Mouse (Mus musculus): ENCODE measurements around the gene Fst. TPM values are rescaled to one million over a fixed set of nuclear protein-coding genes. Genes with fewer than 3 reads are reported as not detected.

Gene Fst
- polyA plus RNA-seq, 1 experiment from 2014 or later, result 12.8 TPM

DNA sequence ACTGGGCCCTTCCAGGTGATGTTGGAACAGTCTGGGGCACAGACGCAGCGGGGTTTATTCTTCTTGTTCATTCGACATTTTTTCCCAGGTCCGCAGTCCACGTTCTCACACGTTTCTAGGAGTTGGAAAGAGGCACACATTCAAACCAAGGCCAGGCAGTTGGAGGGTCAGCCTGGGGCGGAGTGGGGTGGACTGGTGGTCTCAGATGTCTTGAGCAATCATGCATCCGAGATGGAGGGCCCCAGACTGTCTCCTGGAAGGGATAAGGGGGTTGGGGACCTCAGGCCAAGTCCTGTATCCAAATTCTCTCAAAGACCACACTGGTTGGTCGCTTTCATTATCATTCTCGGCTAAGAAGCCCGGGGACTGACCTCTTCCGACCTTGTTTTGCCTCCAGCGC, 3.0 kb downstream of the Fst start:
- Histone ChIP-seq H3K9me3 (ENCODE audit: control insufficient read depth, low read length) (no peaks in the 10 kb centered on the region), H3K4me2 (ENCODE audit: low read depth, severe bottlenecking) (peak overlapping the region; percentile 27), H3K27me3 (ENCODE audit: control insufficient read depth, insufficient read depth, low read length) (peaks cover 30% of the 10 kb centered on the region), H3K27ac (replicated peaks; ENCODE audit: low read depth, low read length) (no peak overlapping the region), H3K4me3 (ENCODE audit: low read depth, low read length) (peak overlapping the region; percentile 24), H3K36me3 (ENCODE audit: control insufficient read depth, insufficient read depth, low read length) (no peaks in the 10 kb centered on the region), H3K4me1 (ENCODE audit: control insufficient read depth, insufficient read depth, low read length) (peaks cover 3% of the 10 kb centered on the region; the same call in 1 of the 2 replicates), H3K9ac (ENCODE audit: low read length) (no peak overlapping the region)
- no peak for ATAC-seq (ENCODE audit: insufficient number of reproducible peaks, low FRiP score, low TSS enrichment, low read depth)
- DNase-seq (ENCODE audit: low spot score), result peak; percentile 27
- 51% methylated on average over 13 of the region's 13 CpGs for WGBS

DNA sequence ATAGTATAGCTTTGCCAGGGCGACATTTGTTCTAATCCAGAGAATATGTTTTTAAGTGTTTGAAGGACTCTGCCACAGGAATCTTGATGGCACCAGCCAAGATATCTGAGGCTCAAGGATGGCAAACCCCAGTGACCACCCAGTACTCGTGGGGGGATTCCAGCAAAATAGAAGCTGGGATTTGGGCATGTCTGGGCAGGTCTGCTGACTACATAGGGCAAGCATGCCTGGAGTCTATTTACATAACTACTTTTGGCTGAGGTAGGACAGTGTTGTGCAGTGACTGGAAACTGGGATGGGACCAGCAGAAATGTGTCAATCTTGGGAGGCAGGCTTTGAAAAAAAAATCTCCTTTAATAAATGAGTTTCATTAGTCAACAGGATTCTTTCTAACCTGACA, 11.5 kb downstream of the Fst start:
- no peak for DNase-seq (ENCODE audit: low spot score)
- H3K36me3 ChIP-seq (ENCODE audit: control insufficient read depth, insufficient read depth, low read length), result no peaks in the 10 kb centered on the region
- no peak overlapping the region for H3K27ac ChIP-seq (replicated peaks; ENCODE audit: low read depth, low read length)
- H3K9me3 ChIP-seq (ENCODE audit: control insufficient read depth, low read length), result no peaks in the 10 kb centered on the region
- no peaks in the 10 kb centered on the region for H3K4me1 ChIP-seq (ENCODE audit: control insufficient read depth, insufficient read depth, low read length)
- no peak overlapping the region for H3K9ac ChIP-seq (ENCODE audit: low read length)
- ATAC-seq (ENCODE audit: insufficient number of reproducible peaks, low FRiP score, low TSS enrichment, low read depth), result no peak
- 72% methylated on average over 2 of the region's 2 CpGs for WGBS
- no peak overlapping the region for H3K4me3 ChIP-seq (ENCODE audit: low read depth, low read length)
- H3K27me3 ChIP-seq (ENCODE audit: control insufficient read depth, insufficient read depth, low read length), result no peaks in the 10 kb centered on the region
- no peak overlapping the region for H3K4me2 ChIP-seq (ENCODE audit: low read depth, severe bottlenecking)

DNA sequence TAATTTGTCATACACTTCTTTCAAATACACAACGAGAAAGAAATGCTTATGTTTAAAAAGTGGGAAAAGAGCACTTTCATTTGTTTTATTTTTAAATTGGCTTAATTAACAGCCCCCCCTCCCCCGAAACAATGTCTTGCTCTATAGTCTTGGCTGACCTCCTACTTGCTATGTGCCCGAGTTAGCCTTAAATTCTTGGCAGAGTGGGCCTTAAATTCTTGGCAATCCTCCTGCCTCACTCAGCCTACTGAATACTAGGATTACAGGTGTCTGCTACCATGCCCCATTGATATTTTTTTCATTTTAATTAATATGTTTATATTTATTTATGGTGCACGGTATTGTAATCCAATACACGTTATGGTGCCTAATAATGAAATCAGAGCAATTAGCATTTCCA, 26.3 kb downstream of the Fst start:
- Histone ChIP-seq H3K4me2 (ENCODE audit: low read depth, severe bottlenecking) (no peak overlapping the region), H3K9me3 (ENCODE audit: control insufficient read depth, low read length) (no peaks in the 10 kb centered on the region), H3K4me3 (ENCODE audit: low read depth, low read length) (no peak overlapping the region), H3K36me3 (ENCODE audit: control insufficient read depth, insufficient read depth, low read length) (no peaks in the 10 kb centered on the region), H3K4me1 (ENCODE audit: control insufficient read depth, insufficient read depth, low read length) (no peaks in the 10 kb centered on the region), H3K27ac (replicated peaks; ENCODE audit: low read depth, low read length) (no peak overlapping the region), H3K9ac (ENCODE audit: low read length) (no peak overlapping the region), H3K27me3 (ENCODE audit: control insufficient read depth, insufficient read depth, low read length) (no peaks in the 10 kb centered on the region)
- ATAC-seq (ENCODE audit: insufficient number of reproducible peaks, low FRiP score, low TSS enrichment, low read depth), result no peak
- WGBS, result 89% methylated on average over 5 of the region's 5 CpGs
- DNase-seq (ENCODE audit: low spot score), result no peak

DNA sequence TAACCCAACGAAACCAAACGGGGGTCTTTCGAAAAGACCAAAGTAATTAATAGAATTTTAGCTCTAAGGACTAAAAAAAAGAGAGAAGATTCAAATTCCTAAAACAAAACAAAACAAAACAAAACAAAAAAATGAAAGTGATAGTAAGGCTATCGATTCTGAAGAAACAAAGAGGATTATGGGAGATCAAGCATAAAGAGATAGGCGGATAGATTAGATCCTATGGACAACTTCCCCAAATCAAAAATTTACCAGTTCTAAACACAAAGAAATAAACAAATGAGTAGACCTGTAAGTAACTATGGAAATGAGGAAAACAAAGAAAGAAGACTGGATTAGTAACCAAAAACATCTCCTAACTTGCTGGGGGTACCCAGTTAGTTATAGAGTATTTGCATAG, 33.5 kb downstream of the Fst start:
- Histone ChIP-seq H3K36me3 (ENCODE audit: control insufficient read depth, insufficient read depth, low read length) (no peaks in the 10 kb centered on the region), H3K9me3 (ENCODE audit: control insufficient read depth, low read length) (no peaks in the 10 kb centered on the region), H3K4me1 (ENCODE audit: control insufficient read depth, insufficient read depth, low read length) (no peaks in the 10 kb centered on the region), H3K4me3 (ENCODE audit: low read depth, low read length) (no peak overlapping the region), H3K27ac (replicated peaks; ENCODE audit: low read depth, low read length) (no peak overlapping the region), H3K4me2 (ENCODE audit: low read depth, severe bottlenecking) (no peak overlapping the region), H3K27me3 (ENCODE audit: control insufficient read depth, insufficient read depth, low read length) (no peaks in the 10 kb centered on the region), H3K9ac (ENCODE audit: low read length) (no peak overlapping the region)
- no peak for DNase-seq (ENCODE audit: low spot score)
- WGBS, result 97% methylated on average over 5 of the region's 5 CpGs
- no peak for ATAC-seq (ENCODE audit: insufficient number of reproducible peaks, low FRiP score, low TSS enrichment, low read depth)

DNA sequence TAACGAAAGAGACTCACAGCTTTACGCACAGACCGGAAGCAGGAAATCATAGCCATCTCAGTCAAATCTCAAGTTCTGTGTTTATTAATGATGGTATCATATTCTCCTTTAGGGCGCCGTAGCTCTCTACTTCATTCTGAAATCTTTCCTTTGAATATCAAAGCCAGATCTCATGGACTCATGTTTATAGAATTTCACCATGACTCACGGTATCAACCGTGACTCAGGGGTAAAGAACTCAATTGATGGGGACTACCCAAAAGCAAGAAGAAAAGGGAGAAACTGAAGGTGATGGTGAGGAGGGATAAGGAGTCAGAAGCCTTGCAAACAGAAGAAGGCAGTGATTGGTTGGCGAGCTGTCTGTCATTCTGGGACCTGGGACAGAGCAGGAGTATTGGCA, 38.5 kb downstream of the Fst start:
- Histone ChIP-seq H3K4me2 (ENCODE audit: low read depth, severe bottlenecking) (no peak overlapping the region), H3K27me3 (ENCODE audit: control insufficient read depth, insufficient read depth, low read length) (no peaks in the 10 kb centered on the region), H3K9me3 (ENCODE audit: control insufficient read depth, low read length) (no peaks in the 10 kb centered on the region), H3K4me1 (ENCODE audit: control insufficient read depth, insufficient read depth, low read length) (no peaks in the 10 kb centered on the region), H3K36me3 (ENCODE audit: control insufficient read depth, insufficient read depth, low read length) (no peaks in the 10 kb centered on the region), H3K27ac (replicated peaks; ENCODE audit: low read depth, low read length) (no peak overlapping the region), H3K4me3 (ENCODE audit: low read depth, low read length) (no peak overlapping the region), H3K9ac (ENCODE audit: low read length) (no peak overlapping the region)
- DNase-seq (ENCODE audit: low spot score) (no peak), ATAC-seq (ENCODE audit: insufficient number of reproducible peaks, low FRiP score, low TSS enrichment, low read depth) (no peak)
- WGBS, result 89% methylated on average over 8 of the region's 8 CpGs

DNA sequence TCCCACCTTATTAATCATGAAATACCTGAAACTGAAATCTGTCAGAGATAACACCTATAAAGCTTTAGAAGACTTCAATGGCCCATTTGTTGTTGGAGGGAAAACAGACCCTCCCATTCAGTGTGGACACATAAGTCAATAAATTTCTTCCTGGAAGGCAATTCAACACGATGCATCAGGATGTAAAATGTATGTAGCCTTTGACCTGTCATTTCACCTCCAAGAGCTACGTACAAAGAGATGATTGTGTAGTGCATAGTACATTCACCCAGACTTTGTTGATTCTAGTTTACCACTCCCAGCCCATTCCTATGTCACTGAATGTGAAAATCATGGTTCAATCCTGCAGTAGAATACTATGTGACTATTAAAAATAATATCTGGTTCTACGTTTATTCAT, 39.4 kb downstream of the Fst start:
- H3K4me2 ChIP-seq (ENCODE audit: low read depth, severe bottlenecking), result no peak overlapping the region
- ATAC-seq (ENCODE audit: insufficient number of reproducible peaks, low FRiP score, low TSS enrichment, low read depth) (no peak), DNase-seq (ENCODE audit: low spot score) (no peak)
- H3K4me3 ChIP-seq (ENCODE audit: low read depth, low read length), result no peak overlapping the region
- 75% methylated on average over 3 of the region's 3 CpGs for WGBS
- no peak overlapping the region for H3K27ac ChIP-seq (replicated peaks; ENCODE audit: low read depth, low read length)
- no peaks in the 10 kb centered on the region for H3K36me3 ChIP-seq (ENCODE audit: control insufficient read depth, insufficient read depth, low read length)
- no peaks in the 10 kb centered on the region for H3K9me3 ChIP-seq (ENCODE audit: control insufficient read depth, low read length)
- H3K4me1 ChIP-seq (ENCODE audit: control insufficient read depth, insufficient read depth, low read length), result no peaks in the 10 kb centered on the region
- no peaks in the 10 kb centered on the region for H3K27me3 ChIP-seq (ENCODE audit: control insufficient read depth, insufficient read depth, low read length)
- no peak overlapping the region for H3K9ac ChIP-seq (ENCODE audit: low read length)

DNA sequence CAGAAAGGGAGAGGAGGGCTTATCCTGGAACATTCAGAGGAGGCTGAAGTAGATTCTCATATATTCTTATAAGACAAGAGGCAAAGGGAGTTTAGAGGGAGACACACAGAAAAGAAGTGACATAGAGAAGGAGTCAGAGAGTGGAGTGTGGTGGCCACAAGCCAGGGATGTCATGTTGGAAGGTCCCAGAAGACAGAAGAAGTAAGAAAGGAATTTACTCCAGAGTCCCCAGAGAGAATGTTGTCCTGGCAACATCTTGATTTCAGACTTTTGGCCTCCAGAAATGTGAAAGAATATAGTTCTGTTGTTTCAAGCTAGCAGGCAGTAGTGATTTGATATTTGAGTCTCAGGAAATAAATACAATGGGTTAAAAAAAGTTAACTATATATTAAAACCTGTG, 46.4 kb downstream of the Fst start:
- no peak for ATAC-seq (ENCODE audit: insufficient number of reproducible peaks, low FRiP score, low TSS enrichment, low read depth)
- H3K4me2 ChIP-seq (ENCODE audit: low read depth, severe bottlenecking), result no peak overlapping the region
- no peaks in the 10 kb centered on the region for H3K27me3 ChIP-seq (ENCODE audit: control insufficient read depth, insufficient read depth, low read length)
- H3K9ac ChIP-seq (ENCODE audit: low read length), result no peak overlapping the region
- no peaks in the 10 kb centered on the region for H3K4me1 ChIP-seq (ENCODE audit: control insufficient read depth, insufficient read depth, low read length)
- H3K27ac ChIP-seq (replicated peaks; ENCODE audit: low read depth, low read length), result no peak overlapping the region
- H3K4me3 ChIP-seq (ENCODE audit: low read depth, low read length), result no peak overlapping the region
- H3K36me3 ChIP-seq (ENCODE audit: control insufficient read depth, insufficient read depth, low read length), result no peaks in the 10 kb centered on the region
- DNase-seq (ENCODE audit: low spot score), result no peak
- no peaks in the 10 kb centered on the region for H3K9me3 ChIP-seq (ENCODE audit: control insufficient read depth, low read length)

DNA sequence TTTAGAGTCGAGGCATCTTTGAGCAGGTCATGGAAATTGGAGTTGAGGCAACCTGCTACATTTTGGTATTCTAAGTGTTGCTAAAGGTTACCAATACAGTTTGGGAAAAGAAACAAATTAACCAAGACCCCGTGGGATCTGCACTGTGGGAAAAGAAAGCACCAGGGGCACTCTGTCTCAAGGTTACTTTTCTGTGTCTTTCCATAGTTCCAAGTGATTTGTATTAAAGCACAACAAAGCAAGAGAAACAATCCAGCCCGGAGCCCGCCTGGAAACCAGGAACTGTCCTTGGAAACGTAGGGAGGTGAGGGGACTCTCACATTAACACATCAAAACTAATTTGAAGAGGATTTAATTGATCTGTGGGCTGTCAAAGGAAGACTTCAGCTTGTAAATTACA, 51.9 kb downstream of the Fst start:
- Histone ChIP-seq H3K9ac (ENCODE audit: low read length) (no peak overlapping the region), H3K9me3 (ENCODE audit: control insufficient read depth, low read length) (no peaks in the 10 kb centered on the region), H3K27ac (replicated peaks; ENCODE audit: low read depth, low read length) (no peak overlapping the region), H3K36me3 (ENCODE audit: control insufficient read depth, insufficient read depth, low read length) (no peaks in the 10 kb centered on the region), H3K4me1 (ENCODE audit: control insufficient read depth, insufficient read depth, low read length) (no peaks in the 10 kb centered on the region), H3K4me2 (ENCODE audit: low read depth, severe bottlenecking) (no peak overlapping the region), H3K27me3 (ENCODE audit: control insufficient read depth, insufficient read depth, low read length) (no peaks in the 10 kb centered on the region), H3K4me3 (ENCODE audit: low read depth, low read length) (no peak overlapping the region)
- WGBS, result 9% methylated on average over 5 of the region's 5 CpGs
- DNase-seq (ENCODE audit: low spot score) (no peak), ATAC-seq (ENCODE audit: insufficient number of reproducible peaks, low FRiP score, low TSS enrichment, low read depth) (no peak)

DNA sequence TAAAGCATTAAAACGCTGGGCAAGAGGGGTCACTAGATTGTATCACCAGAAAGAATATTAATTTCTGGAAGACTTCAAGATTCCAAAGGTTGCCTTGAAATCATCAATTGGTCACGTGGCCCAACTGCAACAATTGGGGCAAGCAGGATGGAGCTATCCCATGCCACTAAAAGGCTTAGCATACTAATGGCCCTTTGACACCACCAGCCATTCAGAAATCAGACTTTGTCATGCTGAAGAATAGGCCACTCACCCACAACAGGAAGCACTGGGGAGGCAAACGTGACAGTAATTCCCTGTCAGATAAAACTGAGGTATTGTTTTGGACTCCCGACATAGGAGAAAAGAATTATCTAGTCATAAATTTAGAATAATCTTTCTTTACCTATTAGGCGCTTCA, 52.3 kb downstream of the Fst start:
- no peaks in the 10 kb centered on the region for H3K27me3 ChIP-seq (ENCODE audit: control insufficient read depth, insufficient read depth, low read length)
- H3K4me2 ChIP-seq (ENCODE audit: low read depth, severe bottlenecking), result no peak overlapping the region
- H3K9ac ChIP-seq (ENCODE audit: low read length), result no peak overlapping the region
- no peaks in the 10 kb centered on the region for H3K36me3 ChIP-seq (ENCODE audit: control insufficient read depth, insufficient read depth, low read length)
- ATAC-seq (ENCODE audit: insufficient number of reproducible peaks, low FRiP score, low TSS enrichment, low read depth) (no peak), DNase-seq (ENCODE audit: low spot score) (no peak)
- WGBS, result 15% methylated on average over 5 of the region's 5 CpGs
- H3K9me3 ChIP-seq (ENCODE audit: control insufficient read depth, low read length), result no peaks in the 10 kb centered on the region
- no peak overlapping the region for H3K27ac ChIP-seq (replicated peaks; ENCODE audit: low read depth, low read length)
- H3K4me1 ChIP-seq (ENCODE audit: control insufficient read depth, insufficient read depth, low read length), result no peaks in the 10 kb centered on the region
- H3K4me3 ChIP-seq (ENCODE audit: low read depth, low read length), result no peak overlapping the region
